Mouse (Mus musculus) central nervous system, embryonic 14 days (tissue): ENCODE measurements around the gene Sulf2. TPM values are rescaled to one million over a fixed set of nuclear protein-coding genes. Genes with fewer than 3 reads are reported as not detected.

Source experiments
- polyA plus RNA-seq: library from polyadenylated mRNA; depleted of rRNA; stranded (reverse); fragments of >200 nt; gene quantifications from 2 replicates; pipeline ENCODE4 v1.2.3, GENCODE M21; 2012; rRNA removed

Sulf2 gene
- 96.2 and 164 TPM in 2 replicates for polyA plus RNA-seq

DNA sequence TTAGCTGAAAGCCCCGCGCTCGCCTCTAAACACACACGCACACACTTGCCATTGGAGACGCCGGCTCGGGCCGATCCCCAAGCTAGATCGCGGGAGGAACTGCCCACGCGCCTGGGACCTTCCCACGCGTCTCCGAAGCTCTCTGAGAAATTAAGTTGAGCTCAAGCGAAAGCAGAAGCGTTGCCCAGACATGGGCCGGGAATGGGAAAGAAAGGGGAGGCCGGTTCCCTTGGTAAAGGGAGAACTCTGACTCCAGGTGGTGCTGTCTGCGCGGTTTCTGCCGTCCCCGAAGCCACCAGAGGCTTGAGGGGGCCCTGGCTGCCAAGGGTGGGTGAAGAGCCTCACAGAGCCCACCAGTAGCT lies at the start of gene Sulf2:
Gene Sulf2 (minus strand): TSS at position 210 of the 362 bp plus-strand sequence.

Other genes starting within 250 kb of the Sulf2 start
- 17.1 and 20.9 TPM in 2 replicates for gene Ncoa3, start 163.0 kb downstream of the Sulf2 start, polyA plus RNA-seq